Mouse (Mus musculus) liver, embryonic 13.5 days (tissue): ENCODE results near the gene Sema4b. TPM values are rescaled to one million over a fixed set of nuclear protein-coding genes. Genes with fewer than 3 reads are reported as not detected.
A peak's percentile ranks its signal among the peaks of the same experiment; 100 is the strongest.

Source experiments
- ATAC-seq: fragments of 200-750 bp; cut with Nextera tagmentation; 2 replicates; pipeline ENCODE4 v1.8.0; 2017; ENCODE audit warnings: low read depth, mild to moderate bottlenecking, moderate number of reproducible peaks, moderate library complexity
- DNase-seq: peaks from one replicate; pipeline ENCODE4 v3.0.0; 2022
- H3K27ac ChIP-seq: fragments of 300-500 bp; sonication (generic); 2 replicates; pipeline ENCODE4 v1.5.1; 2015; ENCODE audit warnings: moderate library complexity, mild to moderate bottlenecking, inconsistent platforms
- H3K27me3 ChIP-seq: fragments of 300-500 bp; sonication (generic); 2 replicates; pipeline ENCODE4 v1.6.1; 2015; ENCODE audit warnings: mild to moderate bottlenecking, inconsistent platforms
- H3K36me3 ChIP-seq: fragments of 300-500 bp; sonication (generic); 2 replicates; pipeline ENCODE4 v1.6.1; 2015; ENCODE audit warnings: mild to moderate bottlenecking, inconsistent platforms
- H3K4me1 ChIP-seq: fragments of 300-500 bp; sonication (generic); replicated peaks from 2 replicates; pipeline ENCODE4 v1.6.1; 2015; ENCODE audit warnings: inconsistent platforms
- H3K4me2 ChIP-seq: fragments of 300-500 bp; sonication (generic); 2 replicates; pipeline ENCODE4 v1.6.1; 2015; ENCODE audit warnings: inconsistent platforms, mild to moderate bottlenecking, moderate library complexity
- H3K4me3 ChIP-seq: fragments of 300-500 bp; sonication (generic); replicated peaks from 2 replicates; pipeline ENCODE4 v1.5.1; 2015; ENCODE audit warnings: mild to moderate bottlenecking, inconsistent platforms
- H3K9ac ChIP-seq: fragments of 300-500 bp; sonication (generic); 2 replicates; pipeline ENCODE4 v1.6.1; 2015; ENCODE audit warnings: mild to moderate bottlenecking, inconsistent platforms
- H3K9me3 ChIP-seq: fragments of 300-500 bp; sonication (generic); replicated peaks from 2 replicates; pipeline ENCODE4 v1.6.1; 2016; ENCODE audit warnings: inconsistent platforms
- WGBS: fragments of 180-500 bp; shearing (Covaris S2); methylation state at CpG from one replicate; pipeline ENCODE4 v1.1.7; 2015; ENCODE audit not compliant: insufficient replicate concordance; 5-methylcytosine and 5-hydroxymethylcytosine counted together
- polyA plus RNA-seq: library from polyadenylated mRNA; unstranded; fragments of >200 nt; fragmentation: Nextera tagmentation; extraction: Ambion mirVana; gene quantifications from 2 replicates; pipeline ENCODE4 v1.2.1, GENCODE M21; 2015

The Sema4b gene
- polyA plus RNA-seq, 1 experiment from 2014 or later = 14.1 TPM

DNA sequence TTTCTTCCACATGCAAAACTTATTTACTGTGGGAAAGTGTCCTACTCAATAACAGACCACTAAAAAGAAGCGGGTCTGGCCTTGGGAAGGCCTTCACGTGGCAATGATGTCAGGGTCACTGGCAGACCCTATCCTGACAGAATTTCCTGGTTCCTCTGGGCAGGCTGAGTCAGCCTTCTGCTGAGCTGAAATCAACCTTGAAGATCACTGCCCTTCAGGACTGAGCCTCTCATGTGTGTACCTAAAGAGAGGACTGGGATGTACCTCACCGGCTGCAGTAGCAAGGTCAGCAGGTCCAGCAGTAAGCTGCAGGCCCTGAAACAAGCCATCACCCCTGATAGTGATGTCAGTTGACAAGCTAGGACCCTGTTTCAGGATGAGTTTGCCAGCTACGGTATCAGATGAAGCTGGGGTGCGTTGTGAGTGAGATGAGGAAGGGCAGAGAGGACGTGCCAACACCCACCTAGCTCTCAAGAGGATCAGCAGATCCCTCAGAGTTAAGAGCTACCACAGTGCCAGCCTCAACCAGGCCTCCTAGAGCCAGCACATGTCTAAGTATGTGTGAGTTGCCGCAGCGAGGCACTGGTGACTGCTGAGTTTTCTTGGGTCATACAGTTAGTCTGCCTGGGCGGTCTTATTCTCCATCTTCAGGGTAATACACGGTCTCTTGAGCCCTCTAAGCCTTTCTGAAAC lies 8.5 kb upstream of the Sema4b start:
- Histone ChIP-seq H3K4me3 (no peak overlapping the region), H3K27me3 (no peaks in the 10 kb centered on the region), H3K36me3 (no peaks in the 10 kb centered on the region), H3K9me3 (no peaks in the 10 kb centered on the region), H3K9ac (no peak overlapping the region), H3K27ac (peak overlapping the region; percentile 9; the same call in 1 of the 2 replicates), H3K4me2 (no peak overlapping the region), H3K4me1 (peaks cover 32% of the 10 kb centered on the region)
- WGBS = 79% methylated on average over 10 of the region's 10 CpGs
- ATAC-seq (no peak), DNase-seq (no peak)

DNA sequence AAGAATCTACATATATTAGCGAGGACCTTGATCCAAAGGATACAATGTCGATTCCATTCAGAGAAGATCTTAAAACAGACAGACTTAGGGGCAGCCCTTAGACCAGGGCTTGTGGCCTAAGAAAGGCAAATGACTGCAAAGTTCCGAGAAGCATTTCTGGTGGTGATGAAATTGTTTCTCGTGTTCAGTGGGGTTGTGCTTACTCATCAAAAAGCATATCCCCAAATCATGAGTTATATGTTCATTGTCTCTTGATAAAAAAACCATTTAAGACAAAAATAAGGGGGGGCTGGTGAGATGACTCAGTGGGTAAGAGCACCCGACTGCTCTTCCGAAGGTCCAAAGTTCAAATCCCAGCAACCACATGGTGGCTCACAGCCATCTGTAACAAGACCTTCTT lies 7.3 kb upstream of the Sema4b start:
- Histone ChIP-seq H3K27ac (no peak overlapping the region), H3K4me3 (no peak overlapping the region), H3K9me3 (no peaks in the 10 kb centered on the region), H3K4me2 (no peak overlapping the region), H3K4me1 (peaks cover 39% of the 10 kb centered on the region), H3K36me3 (no peaks in the 10 kb centered on the region), H3K27me3 (no peaks in the 10 kb centered on the region), H3K9ac (no peak overlapping the region)
- DNase-seq (no peak), ATAC-seq (no peak)
- WGBS = 80% methylated on average over 6 of the region's 6 CpGs

DNA sequence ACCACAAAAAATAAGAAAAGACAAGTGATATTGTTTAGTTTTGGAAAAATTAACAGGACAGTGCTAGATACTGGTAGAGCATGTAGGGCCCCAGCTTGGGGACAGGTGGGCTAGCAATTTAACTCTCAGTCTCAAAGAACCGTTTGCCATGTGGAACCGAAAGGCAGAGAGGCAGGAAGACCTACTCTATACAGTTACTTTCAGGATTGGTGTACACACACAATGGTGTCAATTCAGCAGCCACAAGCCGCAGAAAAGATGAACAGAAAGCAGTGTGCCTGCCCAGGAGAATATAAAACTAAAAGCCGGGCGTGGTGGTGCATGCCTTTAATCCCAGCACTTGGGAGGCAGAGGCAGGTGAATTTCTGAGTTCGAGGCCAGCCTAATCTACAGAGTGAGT lies 6.9 kb upstream of the Sema4b start:
- Histone ChIP-seq H3K4me3 (no peak overlapping the region), H3K4me2 (no peak overlapping the region), H3K9ac (no peak overlapping the region), H3K27me3 (no peaks in the 10 kb centered on the region), H3K4me1 (peaks cover 42% of the 10 kb centered on the region), H3K27ac (no peak overlapping the region), H3K36me3 (no peaks in the 10 kb centered on the region), H3K9me3 (no peaks in the 10 kb centered on the region)
- no peak for ATAC-seq
- no peak for DNase-seq
- WGBS = 83% methylated on average over 6 of the region's 6 CpGs

DNA sequence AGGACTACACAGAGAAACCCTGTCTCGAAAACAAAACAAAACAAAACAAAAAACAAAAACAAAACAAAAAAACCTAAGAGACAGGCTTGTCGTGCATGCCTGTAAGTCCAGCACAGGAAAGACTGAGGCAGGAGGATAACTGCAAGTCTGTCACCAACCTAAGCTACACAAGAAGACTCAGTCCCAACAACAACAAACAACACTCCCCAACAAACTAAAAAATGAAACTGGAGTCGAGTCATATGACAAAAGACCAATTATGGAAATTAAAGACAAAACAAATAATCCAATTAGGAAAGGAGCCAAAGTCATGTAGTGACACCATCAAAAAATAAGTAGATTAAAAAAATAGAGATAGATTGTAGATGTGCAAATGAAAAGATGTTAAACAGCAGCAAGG lies 6.4 kb upstream of the Sema4b start:
- Histone ChIP-seq H3K9ac (no peak overlapping the region), H3K36me3 (no peaks in the 10 kb centered on the region), H3K27me3 (no peaks in the 10 kb centered on the region), H3K27ac (no peak overlapping the region), H3K4me3 (no peak overlapping the region), H3K9me3 (no peaks in the 10 kb centered on the region), H3K4me2 (no peak overlapping the region), H3K4me1 (peaks cover 46% of the 10 kb centered on the region)
- 63% methylated on average over 3 of the region's 3 CpGs for WGBS
- no peak for DNase-seq
- ATAC-seq = no peak

DNA sequence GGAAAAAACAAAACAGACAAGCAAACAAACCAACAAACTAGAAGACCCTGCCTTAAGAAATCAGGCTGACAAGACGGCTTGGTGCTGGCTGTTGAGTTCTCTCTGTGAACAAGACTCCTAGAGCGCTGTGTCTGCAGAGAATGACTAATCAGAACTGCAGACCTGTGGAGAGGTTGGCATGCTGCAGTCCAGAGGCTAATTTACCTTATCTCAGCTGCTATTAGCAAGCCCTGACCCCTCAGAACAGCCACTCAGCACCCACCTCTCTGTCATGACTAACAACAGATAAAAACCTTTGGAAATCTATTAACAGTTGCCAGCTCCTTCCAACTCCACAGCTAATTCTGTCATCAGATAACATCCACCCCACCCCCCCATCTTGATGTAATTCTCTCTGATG lies 5.6 kb upstream of the Sema4b start:
- H3K4me3 ChIP-seq = no peak overlapping the region
- H3K27me3 ChIP-seq = no peaks in the 10 kb centered on the region
- ATAC-seq (peak; percentile 50), DNase-seq (peak; percentile 43)
- peak overlapping the region; percentile 13; the same call in 1 of the 2 replicates for H3K27ac ChIP-seq
- H3K36me3 ChIP-seq = no peaks in the 10 kb centered on the region
- H3K9ac ChIP-seq = no peak overlapping the region
- no peaks in the 10 kb centered on the region for H3K9me3 ChIP-seq
- WGBS = 17% methylated on average over 2 of the region's 2 CpGs
- H3K4me2 ChIP-seq = no peak overlapping the region
- peaks cover 53% of the 10 kb centered on the region for H3K4me1 ChIP-seq

DNA sequence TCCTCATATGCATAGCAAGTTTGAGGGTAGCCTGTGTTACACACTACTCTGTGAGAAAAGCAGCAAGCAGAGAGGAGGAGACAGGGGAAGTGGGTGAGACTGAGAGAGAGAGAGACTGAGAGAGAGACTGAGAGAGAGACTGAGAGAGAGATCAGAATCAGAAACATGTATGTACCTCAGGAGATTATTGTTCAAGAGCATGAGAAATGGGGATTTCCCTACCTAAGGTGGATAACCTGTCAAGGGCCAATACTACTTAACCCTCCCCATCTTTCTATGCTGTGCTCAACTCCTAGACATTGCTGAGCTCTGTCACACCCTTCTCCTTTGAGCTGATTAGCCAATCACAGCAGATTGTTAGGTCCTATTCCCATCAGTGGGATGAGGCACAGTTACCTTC lies 4.5 kb upstream of the Sema4b start:
- Histone ChIP-seq H3K9ac (no peak overlapping the region), H3K4me2 (no peak overlapping the region), H3K4me1 (peaks cover 63% of the 10 kb centered on the region), H3K4me3 (no peak overlapping the region), H3K36me3 (no peaks in the 10 kb centered on the region), H3K27ac (peak overlapping the region; percentile 27; the same call in 1 of the 2 replicates), H3K9me3 (no peaks in the 10 kb centered on the region), H3K27me3 (no peaks in the 10 kb centered on the region)
- ATAC-seq = no peak
- no peak for DNase-seq

DNA sequence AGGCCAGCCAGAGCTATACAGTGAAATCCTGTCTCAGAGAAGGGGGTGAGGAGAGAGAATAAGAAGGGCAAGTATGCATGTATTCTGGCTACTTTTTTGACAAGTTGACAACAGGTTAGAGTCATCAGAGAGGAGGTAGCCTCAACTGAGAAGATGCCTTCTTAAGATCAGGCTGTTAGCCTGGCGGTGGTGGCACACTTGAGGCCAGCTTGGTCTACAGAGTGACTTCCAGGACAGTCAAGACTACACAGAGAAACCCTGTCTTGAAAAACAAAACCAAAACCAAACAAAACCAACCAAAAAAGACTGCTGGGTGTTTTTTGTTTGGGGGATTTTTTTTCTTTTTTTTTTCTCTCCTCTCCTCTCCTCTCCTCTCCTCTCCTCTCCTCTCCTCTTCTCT lies 3.2 kb upstream of the Sema4b start:
- peaks cover 6% of the 10 kb centered on the region; the same call in 1 of the 2 replicates for H3K27me3 ChIP-seq
- H3K4me1 ChIP-seq = peaks cover 77% of the 10 kb centered on the region
- DNase-seq (no peak), ATAC-seq (no peak)
- H3K27ac ChIP-seq = peak overlapping the region; percentile 50; the same call in 1 of the 2 replicates
- H3K9me3 ChIP-seq = no peaks in the 10 kb centered on the region
- no peak overlapping the region for H3K4me2 ChIP-seq
- H3K9ac ChIP-seq = no peak overlapping the region
- H3K36me3 ChIP-seq = no peaks in the 10 kb centered on the region
- WGBS = 71% methylated on average over 1 of the region's 1 CpGs
- no peak overlapping the region for H3K4me3 ChIP-seq

DNA sequence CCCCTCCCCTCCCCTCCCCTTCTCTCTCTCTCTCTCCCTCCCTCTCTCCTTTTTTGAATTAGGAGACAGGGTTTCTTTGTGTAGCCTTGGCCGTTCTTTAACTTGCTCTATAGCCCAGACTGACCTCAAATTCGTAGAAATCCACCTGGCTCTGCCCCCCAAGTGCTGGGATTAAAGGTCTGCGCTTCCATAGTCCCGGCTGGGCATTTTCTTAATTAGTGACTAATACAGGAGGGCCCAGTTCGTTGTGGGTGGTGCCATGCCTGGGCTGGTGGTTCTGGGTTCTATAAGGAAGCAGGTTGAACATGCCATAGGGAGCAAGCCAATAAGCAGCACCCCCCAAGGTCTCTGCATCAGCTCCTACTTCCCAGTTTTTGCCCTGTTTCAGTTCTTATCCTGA lies 2.7 kb upstream of the Sema4b start:
- no peak for ATAC-seq
- Histone ChIP-seq H3K4me3 (no peak overlapping the region), H3K27me3 (peaks cover 6% of the 10 kb centered on the region; the same call in 1 of the 2 replicates), H3K9ac (0 out of 2 replicates have a peak overlapping the region, but pooled peaks have one; percentile 26), H3K4me1 (peaks cover 82% of the 10 kb centered on the region), H3K36me3 (no peaks in the 10 kb centered on the region), H3K9me3 (no peaks in the 10 kb centered on the region), H3K4me2 (no peak overlapping the region), H3K27ac (peak overlapping the region; percentile 43)
- DNase-seq = no peak
- 65% methylated on average over 5 of the region's 5 CpGs for WGBS

DNA sequence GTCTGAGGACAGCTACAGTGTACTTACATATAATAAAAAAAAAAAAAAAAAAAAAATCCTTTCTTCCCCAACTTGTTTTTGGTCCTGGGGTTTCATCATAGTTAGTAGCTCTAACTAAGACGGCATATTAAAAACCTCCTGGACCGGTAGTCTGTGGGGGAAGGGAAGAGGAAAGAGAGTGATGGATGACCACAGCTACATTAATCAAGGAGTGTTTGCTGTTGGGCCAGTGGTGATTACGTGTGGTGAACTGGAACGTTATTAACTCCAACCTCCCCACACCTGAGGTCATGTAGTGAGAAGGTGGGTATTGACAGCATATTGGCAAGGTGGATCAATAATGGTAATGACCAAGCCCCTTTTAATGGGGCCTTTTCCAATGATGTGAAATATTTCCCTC lies 2.1 kb upstream of the Sema4b start:
- H3K4me1 ChIP-seq = peaks cover 87% of the 10 kb centered on the region
- no peak overlapping the region for H3K4me2 ChIP-seq
- ATAC-seq (no peak), DNase-seq (no peak)
- no peaks in the 10 kb centered on the region for H3K9me3 ChIP-seq
- peaks cover 6% of the 10 kb centered on the region; the same call in 1 of the 2 replicates for H3K27me3 ChIP-seq
- no peaks in the 10 kb centered on the region for H3K36me3 ChIP-seq
- H3K27ac ChIP-seq = peak overlapping the region; percentile 87
- 53% methylated on average over 4 of the region's 4 CpGs for WGBS
- no peak overlapping the region for H3K9ac ChIP-seq
- H3K4me3 ChIP-seq = no peak overlapping the region

DNA sequence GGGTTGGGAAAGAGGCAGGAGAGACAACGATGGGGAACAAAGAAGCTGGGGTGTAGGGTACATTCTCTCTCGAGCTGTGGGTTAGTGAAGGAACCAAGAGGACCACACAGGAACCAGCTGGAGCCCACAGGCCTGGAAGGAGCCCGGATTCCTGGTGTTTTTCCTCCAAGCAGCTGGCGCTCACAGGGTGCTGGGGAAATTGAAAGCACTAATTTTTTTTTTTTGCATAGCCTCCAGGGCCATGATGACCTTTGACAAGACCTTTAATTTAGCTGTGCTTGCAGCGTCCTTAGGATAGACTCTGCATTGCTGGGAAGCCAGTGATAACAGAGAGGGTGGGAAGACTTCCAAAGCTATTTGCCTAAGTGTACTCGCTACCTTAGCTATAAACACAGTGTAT lies 1.7 kb upstream of the Sema4b start:
- DNase-seq (no peak), ATAC-seq (no peak)
- peak overlapping the region; percentile 82 for H3K9ac ChIP-seq
- H3K9me3 ChIP-seq = no peaks in the 10 kb centered on the region
- WGBS = 49% methylated on average over 6 of the region's 6 CpGs
- H3K27me3 ChIP-seq = peaks cover 6% of the 10 kb centered on the region; the same call in 1 of the 2 replicates
- H3K4me3 ChIP-seq = no peak overlapping the region
- peak overlapping the region; percentile 87 for H3K27ac ChIP-seq
- peaks cover 92% of the 10 kb centered on the region for H3K4me1 ChIP-seq
- H3K36me3 ChIP-seq = no peaks in the 10 kb centered on the region
- H3K4me2 ChIP-seq = 0 out of 2 replicates have a peak overlapping the region, but pooled peaks have one; percentile 13

DNA sequence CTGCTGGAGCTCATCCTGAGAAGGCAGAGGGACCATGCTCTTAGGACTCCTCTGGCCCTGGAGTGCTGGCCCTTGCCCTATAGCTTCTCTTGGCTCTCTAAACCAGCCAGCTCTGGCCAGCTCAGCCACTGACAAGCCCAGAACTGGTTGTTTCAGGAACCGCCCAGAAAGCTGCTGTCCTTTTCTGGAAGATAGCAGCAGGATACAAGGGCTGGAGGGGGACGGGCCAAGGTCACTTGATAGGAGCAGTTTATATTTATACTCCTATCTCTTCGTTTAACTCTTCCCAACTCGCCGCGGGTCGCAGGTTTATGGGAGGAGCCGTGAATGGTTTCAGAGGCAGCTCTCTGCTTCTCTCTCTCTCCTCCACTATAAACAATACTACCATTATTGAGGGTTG lies 620 bp upstream of the Sema4b start:
- Histone ChIP-seq H3K27ac (peak overlapping the region; percentile 87), H3K4me3 (peak overlapping the region; percentile 70), H3K9ac (peak overlapping the region; percentile 82), H3K27me3 (peaks cover 6% of the 10 kb centered on the region; the same call in 1 of the 2 replicates), H3K9me3 (no peaks in the 10 kb centered on the region), H3K36me3 (no peaks in the 10 kb centered on the region), H3K4me2 (peak overlapping the region; percentile 92), H3K4me1 (peaks cover 93% of the 10 kb centered on the region)
- ATAC-seq = peak; percentile 88
- peak; percentile 83 for DNase-seq
- 4% methylated on average over 8 of the region's 8 CpGs for WGBS

DNA sequence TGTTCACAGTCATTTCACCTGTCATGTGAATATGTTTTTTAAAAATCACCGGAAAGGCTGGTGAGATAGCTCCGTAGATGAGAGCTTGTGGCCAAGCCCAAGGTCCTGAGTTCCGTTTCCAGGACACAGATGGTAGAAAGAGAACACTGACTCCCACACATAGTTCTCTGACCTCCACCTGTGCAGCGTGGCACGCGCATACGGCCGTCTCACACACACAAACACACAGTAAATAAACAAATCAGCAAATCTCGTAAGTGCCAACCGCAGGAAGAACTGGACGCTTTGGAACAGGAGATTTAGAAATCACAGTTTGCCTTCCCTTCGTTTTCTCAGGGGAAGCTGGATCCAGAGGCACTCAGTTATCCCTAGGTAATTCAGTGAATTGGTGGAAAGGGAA lies 860 bp downstream of the Sema4b start:
- peak overlapping the region; percentile 70 for H3K4me3 ChIP-seq
- peaks cover 6% of the 10 kb centered on the region; the same call in 1 of the 2 replicates for H3K27me3 ChIP-seq
- no peak for DNase-seq
- peak overlapping the region; percentile 92 for H3K4me2 ChIP-seq
- no peaks in the 10 kb centered on the region for H3K36me3 ChIP-seq
- no peak for ATAC-seq
- H3K4me1 ChIP-seq = peaks cover 93% of the 10 kb centered on the region
- no peaks in the 10 kb centered on the region for H3K9me3 ChIP-seq
- H3K9ac ChIP-seq = peak overlapping the region; percentile 82
- H3K27ac ChIP-seq = peak overlapping the region; percentile 87
- WGBS = 76% methylated on average over 12 of the region's 12 CpGs
